Mouse (Mus musculus) myocyte (in vitro differentiated cells): ENCODE results near the gene Kmt2c. TPM values are rescaled to one million over a fixed set of nuclear protein-coding genes. Genes with fewer than 3 reads are reported as not detected.

ENCODE experiments used
- H3K27me3 ChIP-seq: one replicate; pipeline ENCODE4 v1.6.1; 2011; ENCODE audit not compliant: control insufficient read depth, insufficient read depth, insufficient read length
- H3K36me3 ChIP-seq: one replicate; pipeline ENCODE4 v1.6.1; 2011; ENCODE audit not compliant: control insufficient read depth, insufficient read depth
- H3K4me2 ChIP-seq: one replicate; pipeline ENCODE4 v1.6.1; 2011; ENCODE audit warnings: low read depth, control low read depth
- H3K4me3 ChIP-seq: one replicate; pipeline ENCODE4 v1.5.1; 2011; ENCODE audit warnings: mild to moderate bottlenecking, control low read depth, moderate library complexity
- H3K79me2 ChIP-seq: one replicate; pipeline ENCODE4 v1.6.1; 2011; ENCODE audit not compliant: control insufficient read depth, insufficient read depth
- H3ac ChIP-seq: one replicate; pipeline ENCODE4 v1.6.1; 2011; ENCODE audit not compliant: control insufficient read depth, insufficient read length
- CEBPB ChIP-seq: IDR thresholded peaks from 2 replicates; pipeline ENCODE4 v1.6.1; 2011; ENCODE audit warnings: mild to moderate bottlenecking, moderate library complexity; ENCODE audit not compliant: poor library complexity, insufficient read depth, severe bottlenecking
- E2F4 ChIP-seq: IDR thresholded peaks from one replicate; pipeline ENCODE4 v1.6.1; 2011; ENCODE audit warnings: mild to moderate bottlenecking, control low read depth, moderate library complexity; ENCODE audit not compliant: insufficient read depth
- MAX ChIP-seq: IDR thresholded peaks from one replicate; pipeline ENCODE4 v1.6.1; 2011; ENCODE audit warnings: low read depth, mild to moderate bottlenecking, control low read depth
- MYOD1 ChIP-seq, 3 experiments: IDR thresholded peaks; one replicate each; pipeline ENCODE4 v1.6.1; 2011; ENCODE audit warnings: control low read depth in 2 of 3, low read depth in 2 of 3, mild to moderate bottlenecking in 2 of 3, moderate library complexity in 1 of 3; ENCODE audit not compliant: insufficient read length in 2 of 3, control insufficient read depth in 1 of 3
- MYOG ChIP-seq, 3 experiments: IDR thresholded peaks; one replicate each; pipeline ENCODE4 v1.6.1; 2011; ENCODE audit warnings: control low read depth in 2 of 3, low read depth in 2 of 3, mild to moderate bottlenecking in 2 of 3; ENCODE audit not compliant: insufficient read length in 2 of 3, control insufficient read depth in 1 of 3, insufficient read depth in 1 of 3
- POLR2A ChIP-seq: IDR thresholded peaks from one replicate; pipeline ENCODE4 v1.6.1; 2011; ENCODE audit warnings: low read depth, mild to moderate bottlenecking, control low read depth, moderate library complexity; ENCODE audit not compliant: insufficient read length
- POLR2AphosphoS2 ChIP-seq: IDR thresholded peaks from one replicate; pipeline ENCODE4 v1.6.1; 2011; ENCODE audit warnings: low read depth, control low read depth; ENCODE audit not compliant: insufficient read length
- REST ChIP-seq: IDR thresholded peaks from one replicate; pipeline ENCODE4 v1.6.1; 2011; ENCODE audit warnings: mild to moderate bottlenecking, control low read depth, moderate library complexity; ENCODE audit not compliant: insufficient read depth, insufficient read length
- SRF ChIP-seq: IDR thresholded peaks from one replicate; pipeline ENCODE4 v1.6.1; 2011; ENCODE audit warnings: low read depth; ENCODE audit not compliant: control insufficient read depth, insufficient read length
- TCF12 ChIP-seq: IDR thresholded peaks from one replicate; pipeline ENCODE4 v1.6.1; 2011; ENCODE audit warnings: mild to moderate bottlenecking, control low read depth; ENCODE audit not compliant: poor library complexity, insufficient read depth, severe bottlenecking
- TCF3 ChIP-seq: IDR thresholded peaks from one replicate; pipeline ENCODE4 v1.6.1; 2011; ENCODE audit warnings: low read depth, control low read depth; ENCODE audit not compliant: insufficient read length
- USF1 ChIP-seq: IDR thresholded peaks from one replicate; pipeline ENCODE4 v1.6.1; 2011; ENCODE audit warnings: low read depth, mild to moderate bottlenecking, control low read depth, moderate library complexity
- polyA plus RNA-seq: library from polyadenylated mRNA; unstranded; fragments of >200 nt; fragmentation: generic; extraction: Trizol; gene quantifications from one replicate; pipeline ENCODE4 v1.2.1, GENCODE M21; 2012; ENCODE audit warnings: missing spikeins

Gene Kmt2c
- polyA plus RNA-seq, 1 experiment, result 4.1 TPM

DNA sequence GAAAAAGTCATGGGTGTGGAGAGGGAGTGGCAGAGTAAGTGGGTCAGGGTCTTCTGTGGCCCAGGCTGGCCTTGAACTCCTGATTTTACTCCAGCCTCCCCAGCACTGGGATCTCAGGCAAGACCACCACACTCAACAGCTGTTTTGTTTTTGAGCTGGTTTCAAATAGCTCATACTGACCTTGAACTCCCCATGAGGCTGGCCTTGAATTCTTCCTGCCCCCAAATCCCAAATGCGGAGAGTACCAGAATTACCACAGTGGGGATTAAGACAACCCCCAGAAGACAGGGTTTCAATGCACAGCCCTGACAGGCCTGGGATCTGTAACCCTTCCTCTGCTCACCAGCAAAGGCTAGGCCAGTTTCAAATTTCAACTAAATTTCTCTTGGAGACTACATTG, 29.4 kb upstream of the Kmt2c start:
- no peaks in the 10 kb centered on the region for H3K36me3 ChIP-seq
- H3K79me2 ChIP-seq, result no peaks in the 10 kb centered on the region
- H3ac ChIP-seq, result no peak overlapping the region
- TF ChIP-seq REST (no peak), MAX (no peak), CEBPB (no peak), E2F4 (no peak), USF1 (no peak), TCF12 (no peak), MYOG (IDR thresholded peaks at IDR 0.05; ENCODE audit: control insufficient read depth in 1 of 3, insufficient read depth in 1 of 3, insufficient read length in 2 of 3, low read depth in 2 of 3) (no peak), POLR2A (no peak), POLR2AphosphoS2 (no peak), SRF (no peak), MYOD1 (IDR thresholded peaks at IDR 0.05; ENCODE audit: control insufficient read depth in 1 of 3, insufficient read length in 2 of 3, low read depth in 2 of 3) (no peak), TCF3 (no peak)
- H3K27me3 ChIP-seq, result no peaks in the 10 kb centered on the region
- H3K4me3 ChIP-seq, result no peak overlapping the region
- H3K4me2 ChIP-seq, result no peak overlapping the region

DNA sequence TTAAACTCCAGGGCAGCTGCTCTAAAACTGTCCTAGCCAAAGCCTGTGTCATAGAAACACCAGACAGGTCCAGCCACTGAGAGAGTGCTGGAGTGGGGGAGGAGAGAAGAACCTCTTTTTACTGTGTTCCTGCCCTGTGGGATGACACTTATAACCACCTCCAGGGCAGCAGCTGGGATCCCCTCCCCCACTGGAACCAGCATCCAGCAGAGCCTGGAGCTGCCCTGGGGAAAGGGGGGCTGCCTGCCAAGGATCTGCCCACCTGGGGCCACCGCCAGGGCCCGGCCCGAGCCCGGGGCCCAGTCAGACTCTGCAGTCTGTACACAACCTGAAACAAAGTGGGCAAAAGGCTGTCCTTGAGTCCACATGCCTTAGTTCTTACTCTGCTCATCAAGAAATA, 28.3 kb upstream of the Kmt2c start:
- no peaks in the 10 kb centered on the region for H3K27me3 ChIP-seq
- peak overlapping the region; percentile 1 for H3K4me2 ChIP-seq
- no peak overlapping the region for H3K4me3 ChIP-seq
- TF ChIP-seq MYOD1 (IDR thresholded peaks at IDR 0.05; ENCODE audit: control insufficient read depth in 1 of 3, insufficient read length in 2 of 3, low read depth in 2 of 3), result peak in 1 of 3 experiments; percentile 42
- TF ChIP-seq POLR2AphosphoS2, result no peak
- TF ChIP-seq POLR2A, result no peak
- no peak for TF ChIP-seq CEBPB
- no peaks in the 10 kb centered on the region for H3K36me3 ChIP-seq
- no peaks in the 10 kb centered on the region for H3K79me2 ChIP-seq
- H3ac ChIP-seq, result no peak overlapping the region

DNA sequence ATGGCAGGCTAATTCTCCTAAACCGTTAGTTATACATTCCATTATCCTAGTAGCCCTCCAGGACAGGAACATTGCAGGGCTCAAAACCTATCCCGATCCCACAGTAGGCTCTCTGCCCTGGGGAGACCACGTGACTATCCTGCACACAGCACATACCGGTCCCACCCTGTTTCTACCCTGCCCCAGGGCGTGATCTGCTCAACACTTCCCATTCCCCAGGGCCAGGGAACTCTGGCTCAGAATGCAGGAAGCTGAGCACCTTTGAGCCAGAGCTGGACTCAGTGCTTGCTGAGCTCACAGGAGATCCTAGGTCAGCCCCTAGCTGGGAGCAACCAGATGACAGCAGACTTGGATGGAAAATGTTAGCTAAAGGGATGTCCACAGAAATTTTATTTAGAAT, 27.5 kb upstream of the Kmt2c start:
- no peak overlapping the region for H3K4me3 ChIP-seq
- H3K79me2 ChIP-seq, result no peaks in the 10 kb centered on the region
- peak overlapping the region; percentile 4 for H3K4me2 ChIP-seq
- no peaks in the 10 kb centered on the region for H3K36me3 ChIP-seq
- no peaks in the 10 kb centered on the region for H3K27me3 ChIP-seq
- no peak for TF ChIP-seq POLR2AphosphoS2
- TF ChIP-seq MYOD1 (IDR thresholded peaks at IDR 0.05; ENCODE audit: control insufficient read depth in 1 of 3, insufficient read length in 2 of 3, low read depth in 2 of 3), result no peak
- peak; percentile 30 for TF ChIP-seq USF1
- H3ac ChIP-seq, result no peak overlapping the region

DNA sequence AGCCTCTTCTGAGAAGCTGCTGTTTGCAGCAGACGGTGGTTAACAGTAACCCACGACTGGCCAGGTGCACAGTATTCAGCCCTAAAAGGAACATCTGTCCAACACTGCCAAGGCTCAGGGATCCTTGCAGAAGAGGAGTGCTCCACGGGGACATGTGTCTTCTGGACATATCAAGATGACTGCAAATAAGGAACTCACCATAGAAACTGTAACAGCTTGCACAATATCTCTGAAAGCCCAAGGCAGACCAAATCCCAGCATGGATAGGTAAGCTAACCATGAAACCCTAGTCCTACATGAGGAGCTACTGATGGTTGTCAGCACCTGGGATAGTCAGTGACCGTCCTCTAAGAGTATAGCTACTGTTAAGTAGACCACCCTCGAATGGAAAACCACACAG, 22.9 kb upstream of the Kmt2c start:
- no peak overlapping the region for H3ac ChIP-seq
- no peak overlapping the region for H3K4me2 ChIP-seq
- TF ChIP-seq MYOD1 (IDR thresholded peaks at IDR 0.05; ENCODE audit: control insufficient read depth in 1 of 3, insufficient read length in 2 of 3, low read depth in 2 of 3) (no peak), CEBPB (no peak), TCF3 (no peak), REST (no peak), TCF12 (no peak), MYOG (IDR thresholded peaks at IDR 0.05; ENCODE audit: control insufficient read depth in 1 of 3, insufficient read depth in 1 of 3, insufficient read length in 2 of 3, low read depth in 2 of 3) (no peak), USF1 (no peak), SRF (no peak), POLR2A (no peak), E2F4 (no peak), POLR2AphosphoS2 (no peak), MAX (no peak)
- no peak overlapping the region for H3K4me3 ChIP-seq
- H3K27me3 ChIP-seq, result peaks cover 3% of the 10 kb centered on the region
- H3K36me3 ChIP-seq, result no peaks in the 10 kb centered on the region
- no peaks in the 10 kb centered on the region for H3K79me2 ChIP-seq

DNA sequence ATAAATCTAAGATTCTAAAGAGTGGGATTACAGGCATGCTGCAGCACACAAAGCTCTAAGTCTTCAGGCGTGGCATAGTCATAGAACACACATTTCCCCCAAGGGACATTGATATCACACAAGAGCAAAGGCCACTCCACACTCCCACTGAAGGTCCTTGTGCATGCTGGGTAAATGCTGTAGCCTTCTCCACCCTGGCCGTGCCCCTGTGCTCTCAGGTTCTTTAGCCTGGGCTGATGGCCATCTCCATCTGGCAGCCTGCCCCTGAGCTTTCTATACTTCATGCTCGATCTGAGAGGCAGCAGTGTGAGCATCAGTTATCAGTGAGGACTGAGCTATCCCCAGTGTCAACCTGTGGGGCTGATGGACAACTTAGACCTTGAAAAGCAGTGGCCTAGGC, 21.2 kb upstream of the Kmt2c start:
- Histone ChIP-seq H3ac (no peak overlapping the region), H3K79me2 (no peaks in the 10 kb centered on the region), H3K4me3 (no peak overlapping the region), H3K27me3 (peaks cover 4% of the 10 kb centered on the region), H3K4me2 (no peak overlapping the region), H3K36me3 (no peaks in the 10 kb centered on the region)
- TF ChIP-seq POLR2AphosphoS2 (no peak), REST (no peak), USF1 (no peak), TCF3 (no peak), CEBPB (no peak), POLR2A (no peak), MYOG (IDR thresholded peaks at IDR 0.05; ENCODE audit: control insufficient read depth in 1 of 3, insufficient read depth in 1 of 3, insufficient read length in 2 of 3, low read depth in 2 of 3) (no peak), MYOD1 (IDR thresholded peaks at IDR 0.05; ENCODE audit: control insufficient read depth in 1 of 3, insufficient read length in 2 of 3, low read depth in 2 of 3) (no peak), TCF12 (no peak), E2F4 (no peak), SRF (no peak), MAX (no peak)
